Mouse (Mus musculus): ENCODE results near the gene Vmn1r100.
"Not testable (repeated sequence)": the region's sequence is repeated elsewhere in the genome, so short reads cannot be mapped to it uniquely, and the experiment has no call there.

GRCm38 (mm10) chr7:20417642-20418041 lies at the start of gene Vmn1r100:
- TF ChIP-seq CTCF, POLR2A (IDR thresholded peaks at IDR 0.05; ENCODE audit: extremely low read depth, insufficient read depth, low read length): not testable (repeated sequence)

Measured in cortical plate, adult 2 months (tissue).